Mouse (Mus musculus): ENCODE data around the gene Fli1.

Gene Fli1

GRCm38 (mm10) chr9:32394761-32395161 is 147.9 kb downstream of the Fli1 start:
- DNase-seq: no peak

- DNase-seq: no peak
These were observed 149.9 kb downstream of the Fli1 start for GRCm38 (mm10) chr9:32392716-32393115.

GRCm38 (mm10) chr9:32391701-32392100 is 151.0 kb downstream of the Fli1 start:
- DNase-seq: no peak

- no peak for DNase-seq
These were observed 151.6 kb downstream of the Fli1 start for GRCm38 (mm10) chr9:32391092-32391491.

GRCm38 (mm10) chr9:32388120-32388519 is 154.5 kb downstream of the Fli1 start:
- no peak for DNase-seq

GRCm38 (mm10) chr9:32384906-32385305 is 157.8 kb downstream of the Fli1 start:
- DNase-seq: peak; percentile 79

- DNase-seq: peak; percentile 53
These were observed 165.6 kb downstream of the Fli1 start for GRCm38 (mm10) chr9:32376863-32377590.

GRCm38 (mm10) chr9:32376031-32376430 is 166.6 kb downstream of the Fli1 start:
- DNase-seq: no peak

GRCm38 (mm10) chr9:32373656-32374055 is 169.0 kb downstream of the Fli1 start:
- DNase-seq: no peak

Measured in kidney, postnatal 14 days (tissue).